Mouse (Mus musculus): ENCODE results near the gene Elf5. TPM values are rescaled to one million over a fixed set of nuclear protein-coding genes. Genes with fewer than 3 reads are reported as not detected.

The Elf5 gene
- polyA plus RNA-seq (2017; shearing (Covaris generic)), result not detected

DNA sequence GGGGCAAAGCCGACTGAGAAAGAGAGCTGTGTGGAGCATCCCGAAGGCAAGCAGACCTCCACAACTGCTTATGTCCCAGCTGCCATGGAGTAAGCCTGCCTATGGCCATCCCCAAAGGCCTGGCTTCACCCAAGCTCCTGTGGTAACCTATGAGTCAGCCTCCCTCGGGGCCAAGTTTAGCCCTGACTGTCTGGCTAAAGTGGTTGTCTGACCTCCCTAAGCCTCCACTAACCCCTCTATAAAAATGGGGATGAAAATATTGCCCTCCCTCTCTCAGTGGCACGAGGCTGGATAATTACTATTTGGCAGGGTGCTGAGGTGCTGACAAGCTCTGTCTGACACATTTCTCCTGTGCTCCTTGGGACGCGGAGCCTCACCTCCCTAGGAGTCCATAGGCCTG lies at the start of gene Elf5:
Elf5 (plus strand) TSS at position 341 of the 400 bp plus-strand sequence.

DNA sequence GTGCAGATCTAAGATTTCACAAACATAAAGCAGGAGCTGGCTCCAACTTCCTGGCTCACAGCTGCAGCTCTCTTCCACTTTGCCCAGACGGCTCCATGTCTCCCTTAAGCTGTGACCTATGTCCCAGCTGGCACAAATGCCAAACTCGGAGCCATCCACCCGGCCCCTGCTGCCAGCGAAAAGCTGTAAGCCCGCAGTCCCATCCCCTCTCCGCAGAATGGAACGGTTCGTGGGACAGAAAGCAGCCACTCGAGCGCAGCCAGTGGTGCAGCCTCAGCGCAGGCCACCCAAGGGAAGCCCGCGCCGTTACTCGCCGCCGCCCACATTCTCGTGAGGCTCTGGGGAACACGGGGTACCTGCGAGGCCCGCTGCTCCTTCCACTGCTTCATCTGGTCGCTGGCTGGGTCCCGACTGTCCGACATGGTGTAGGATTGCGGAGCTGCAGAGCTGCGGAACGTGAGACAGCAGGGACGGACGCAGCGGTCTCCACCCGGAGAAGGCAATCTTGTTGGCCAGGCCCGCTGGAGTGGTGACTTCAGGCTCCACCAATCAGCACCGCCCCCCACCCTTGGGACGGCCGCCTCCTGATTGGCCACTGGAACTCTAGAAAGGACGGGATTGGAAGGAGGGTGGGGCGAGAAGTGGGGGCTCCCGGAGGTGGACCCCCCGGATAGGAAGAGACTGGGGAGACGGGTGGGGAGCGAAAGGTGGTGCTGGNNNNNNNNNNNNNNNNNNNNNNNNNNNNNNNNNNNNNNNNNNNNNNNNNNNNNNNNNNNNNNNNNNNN lies 73.3 kb downstream of the Elf5 start, which contains the start of gene Cat:
Cat (minus strand) TSS at position 544 of the 785 bp plus-strand sequence.

Other genes with a start within 250 kb of the Elf5 start
- 0.26 TPM for gene Ehf, start 108.4 kb upstream of the Elf5 start, polyA plus RNA-seq (2017; shearing (Covaris generic))
- gene Cat, start 73.5 kb downstream of the Elf5 start, polyA plus RNA-seq (2017; shearing (Covaris generic)), result 111 TPM
- 64.2 TPM for gene Abtb2, start 154.6 kb downstream of the Elf5 start, polyA plus RNA-seq (2017; shearing (Covaris generic))